Mouse (Mus musculus) heart, adult 2 months (tissue): ENCODE measurements around the gene Ccdc77. TPM values are rescaled to one million over a fixed set of nuclear protein-coding genes. Genes with fewer than 3 reads are reported as not detected.
A peak's percentile ranks its signal among the peaks of the same experiment; 100 is the strongest.
"Not testable (repeated sequence)": the region's sequence is repeated elsewhere in the genome, so short reads cannot be mapped to it uniquely, and the experiment has no call there.

Experiments
- DNase-seq, 2 experiments: peaks; one replicate each; pipeline ENCODE4 v3.0.0; 2021
- H3K27ac ChIP-seq: fragments of 200-600 bp; 2 replicates; pipeline ENCODE4 v1.8.1; 2022
- H3K27me3 ChIP-seq: fragments of 200-500 bp; 2 replicates; pipeline ENCODE4 v1.6.1; 2012; ENCODE audit warnings: mild to moderate bottlenecking, low read length, inconsistent platforms, mixed read lengths; ENCODE audit not compliant: control insufficient read depth, insufficient read depth
- H3K36me3 ChIP-seq: fragments of 200-500 bp; 2 replicates; pipeline ENCODE4 v1.6.1; 2012; ENCODE audit warnings: low read length, inconsistent platforms; ENCODE audit not compliant: control insufficient read depth, insufficient read depth
- H3K4me1 ChIP-seq: fragments of 200-500 bp; 2 replicates; pipeline ENCODE4 v1.6.1; 2011; ENCODE audit warnings: low read length; ENCODE audit not compliant: control insufficient read depth, insufficient read depth
- H3K4me3 ChIP-seq: fragments of 200-600 bp; 2 replicates; pipeline ENCODE4 v1.8.1; 2022
- H3K79me2 ChIP-seq: fragments of 200-500 bp; replicated peaks from 2 replicates; pipeline ENCODE4 v1.6.1; 2012; ENCODE audit warnings: mild to moderate bottlenecking, inconsistent platforms, low read length, moderate library complexity, mixed read lengths; ENCODE audit not compliant: control insufficient read depth, insufficient read depth
- H3K9ac ChIP-seq: fragments of 200-500 bp; 2 replicates; pipeline ENCODE4 v1.6.1; 2012; ENCODE audit warnings: low read depth, mild to moderate bottlenecking, control low read depth, inconsistent platforms, low read length, mixed read lengths
- CTCF ChIP-seq: fragments of 200-600 bp; IDR thresholded peaks from 2 replicates; pipeline ENCODE4 v1.8.1; 2022; ENCODE audit warnings: antibody characterized with exemption, mild to moderate bottlenecking, moderate library complexity
- EP300 ChIP-seq: fragments of 200-500 bp; IDR thresholded peaks from 2 replicates; pipeline ENCODE4 v1.6.1; 2011; ENCODE audit warnings: low read depth, low read length, control low read depth; ENCODE audit not compliant: insufficient read depth
- POLR2A ChIP-seq: fragments of 200-500 bp; IDR thresholded peaks from 2 replicates; pipeline ENCODE4 v1.6.1; 2011; ENCODE audit warnings: mild to moderate bottlenecking, low read depth, low read length, control low read depth; ENCODE audit not compliant: insufficient read depth
- WGBS: fragments of 180-500 bp; shearing (Covaris S2); methylation state at CpG from one replicate; pipeline ENCODE4 v1.1.7; 2018; 5-methylcytosine and 5-hydroxymethylcytosine counted together
- intact Hi-C: fragments of 180-260 bp; cut with DNase I; formaldehyde crosslinking; loops from one replicate; pipeline ENCODE4 v1.15.1; 2025
- polyA plus RNA-seq: library from polyadenylated mRNA; depleted of rRNA; stranded (reverse); fragments of >200 nt; gene quantifications from 2 replicates; pipeline ENCODE4 v1.2.3, GENCODE M21; 2012
- total RNA-seq, 2 experiments: library from RNA; stranded (reverse); gene quantifications; 2 replicates each; pipeline ENCODE4 v1.2.3; 2021

The Ccdc77 gene
- total and polyA plus RNA-seq, 3 experiments = 2.6 to 4.0 (median 3.7) TPM

GRCm38 (mm10) chr6:120302755-120303316 lies 61.3 kb downstream of the Ccdc77 start:
- Histone ChIP-seq H3K27me3 (0 out of 2 replicates have a peak, but pooled peaks cover 3% of the 10 kb centered on the region), H3K4me3 (no peak overlapping the region), H3K27ac (no peak overlapping the region), H3K9ac (no peak overlapping the region), H3K36me3 (no peaks in the 10 kb centered on the region), H3K79me2 (no peaks in the 10 kb centered on the region), H3K4me1 (no peaks in the 10 kb centered on the region)
- no peak for DNase-seq
- 16% methylated on average over 16 of the region's 16 CpGs for WGBS
- TF ChIP-seq CTCF (peak; percentile 49), EP300 (no peak)
- intact Hi-C loops = no loop called here

GRCm38 (mm10) chr6:120301137-120301536 lies 63.0 kb downstream of the Ccdc77 start:
- Histone ChIP-seq H3K36me3 (no peaks in the 10 kb centered on the region), H3K27me3 (0 out of 2 replicates have a peak, but pooled peaks cover 3% of the 10 kb centered on the region), H3K9ac (no peak overlapping the region), H3K4me3 (no peak overlapping the region), H3K79me2 (no peaks in the 10 kb centered on the region), H3K27ac (no peak overlapping the region), H3K4me1 (no peaks in the 10 kb centered on the region)
- WGBS = 23% methylated on average over 6 of the region's 6 CpGs
- TF ChIP-seq CTCF = peak; percentile 69
- TF ChIP-seq POLR2A = no peak
- TF ChIP-seq EP300 = no peak
- peak in 1 of 2 experiments; percentile 22 for DNase-seq
- intact Hi-C loops = loop anchor here (1.0 kb wide), 1 partner anchor 79 kb away; no protein-coding TSS in a partner anchor

GRCm38 (mm10) chr6:120296589-120296988 lies 67.6 kb downstream of the Ccdc77 start:
- TF ChIP-seq CTCF = peak; percentile 48
- peaks cover 11% of the 10 kb centered on the region for H3K27me3 ChIP-seq
- H3K36me3 ChIP-seq, H3K4me1 ChIP-seq, H3K4me3 ChIP-seq, H3K9ac ChIP-seq, intact Hi-C loops, H3K79me2 ChIP-seq, H3K27ac ChIP-seq, DNase-seq: not testable (repeated sequence)
- 96% methylated on average over 2 of the region's 2 CpGs for WGBS

GRCm38 (mm10) chr6:120294785-120295133 lies 69.4 kb downstream of the Ccdc77 start:
- H3K9ac ChIP-seq = peak overlapping the region; percentile 36
- peak; percentile 8 to 32 for DNase-seq
- peaks cover 11% of the 10 kb centered on the region for H3K27me3 ChIP-seq
- H3K27ac ChIP-seq = no peak overlapping the region
- H3K4me1 ChIP-seq = no peaks in the 10 kb centered on the region
- TF ChIP-seq POLR2A = no peak
- no peak for TF ChIP-seq EP300
- no peak for TF ChIP-seq CTCF
- peak overlapping the region; percentile 50 for H3K4me3 ChIP-seq
- intact Hi-C loops = no loop called here
- no peaks in the 10 kb centered on the region for H3K36me3 ChIP-seq
- H3K79me2 ChIP-seq = no peaks in the 10 kb centered on the region
- 3% methylated on average over 15 of the region's 16 CpGs for WGBS

- no peaks in the 10 kb centered on the region for H3K4me1 ChIP-seq
- H3K27me3 ChIP-seq = peaks cover 11% of the 10 kb centered on the region
- WGBS = under 1% methylated on average over 70 of the region's 79 CpGs
- no peak within 1 kb of the TSS for H3K27ac ChIP-seq
- H3K4me3 ChIP-seq = peak within 1 kb of the TSS; percentile 50
- no peaks in the 10 kb centered on the region for H3K79me2 ChIP-seq
- H3K9ac ChIP-seq = peak within 1 kb of the TSS; percentile 36
- no peak for TF ChIP-seq CTCF
- no peak for TF ChIP-seq POLR2A
- no peak for TF ChIP-seq EP300
- H3K36me3 ChIP-seq = no peaks in the 10 kb centered on the region
- peak; percentile 13 to 31 for DNase-seq
- intact Hi-C loops = no loop called here
These were observed 70.0 kb downstream of the Ccdc77 start, which contains the start of the genes D330020A13Rik and B4galnt3 for GRCm38 (mm10) chr6:120294056-120294784. D330020A13Rik (plus strand) TSS chr6:120294364. B4galnt3 (minus strand) TSS chr6:120294559.

GRCm38 (mm10) chr6:120291396-120292009 lies 72.7 kb downstream of the Ccdc77 start:
- DNase-seq = no peak
- Histone ChIP-seq H3K9ac (no peak overlapping the region), H3K27me3 (peaks cover 8% of the 10 kb centered on the region), H3K4me3 (no peak overlapping the region), H3K36me3 (no peaks in the 10 kb centered on the region), H3K79me2 (no peaks in the 10 kb centered on the region), H3K27ac (no peak overlapping the region), H3K4me1 (no peaks in the 10 kb centered on the region)
- TF ChIP-seq EP300 = no peak
- TF ChIP-seq CTCF = no peak
- no peak for TF ChIP-seq POLR2A
- intact Hi-C loops = no loop called here
- 66% methylated on average over 7 of the region's 7 CpGs for whole genome bisulfite sequencing
